Mouse (Mus musculus): ENCODE data around the gene Ndufs1.

DNA sequence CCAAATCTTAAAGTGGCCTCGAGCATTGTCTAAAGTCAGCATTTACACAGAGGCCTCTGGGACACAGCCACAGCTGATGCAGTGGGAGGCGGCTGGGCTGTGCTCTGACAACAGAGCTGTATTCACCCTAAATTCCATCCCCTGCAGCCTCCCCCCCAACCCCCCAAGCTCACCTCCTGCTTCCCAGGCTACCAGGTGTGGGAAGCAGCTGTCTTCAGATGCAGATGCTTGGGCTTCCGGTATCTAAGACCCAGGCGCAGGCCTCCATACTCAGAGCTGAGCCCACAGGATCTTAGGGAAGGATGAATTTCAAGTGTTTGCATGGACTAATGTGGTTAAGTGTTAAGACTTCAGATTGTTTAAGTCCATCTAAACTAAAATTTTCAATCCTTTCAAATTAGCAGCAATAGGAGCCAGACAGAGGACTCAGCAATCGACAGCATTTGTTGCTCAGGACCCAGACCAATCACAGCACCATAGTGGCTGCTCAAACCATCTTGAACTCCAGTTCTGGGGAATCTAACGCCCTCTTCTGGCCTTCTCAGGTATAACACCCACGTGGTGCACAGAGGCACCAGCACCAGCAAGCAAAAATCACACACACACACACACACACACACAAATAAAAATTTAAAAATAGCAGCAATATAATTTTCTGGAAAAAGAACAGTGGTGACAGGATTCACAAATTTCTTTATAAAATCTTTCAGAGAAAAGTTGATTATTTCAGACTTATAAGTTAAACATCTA lies 65.9 kb downstream of the Ndufs1 start:
- peak; percentile 54; the same call in 1 of the 2 replicates for TF ChIP-seq CTCF (IDR thresholded peaks at IDR 0.05; ENCODE audit: borderline replicate concordance, extremely low read depth, insufficient read depth, insufficient read length)
- no peak for TF ChIP-seq POLR2A (IDR thresholded peaks at IDR 0.05; ENCODE audit: borderline replicate concordance, extremely low read depth, insufficient read depth, insufficient read length, poor library complexity, severe bottlenecking)
